Mouse (Mus musculus): ENCODE results near the gene Adrm1.

GRCm38 (mm10) chr2:180215951-180216350 lies 44.7 kb downstream of the Adrm1 start:
- TF ChIP-seq CTCF (conservative IDR thresholded peaks at IDR 0.05; ENCODE audit: insufficient read depth, insufficient read length, low read depth, low read length) (no peak), POLR2A (IDR thresholded peaks at IDR 0.05; ENCODE audit: low read depth, low read length) (no peak)

All from kidney, adult 2 months (tissue).